Mouse (Mus musculus) retina, adult 2 months (tissue): ENCODE measurements around the gene Col4a3.

Source experiments
- DNase-seq: peaks from one replicate; pipeline ENCODE4 v3.0.0-alpha.2; 2012; ENCODE audit warnings: low read depth, low spot score

Col4a3 gene

GRCm38 (mm10) chr1:82663522-82663921 lies 76.8 kb downstream of the Col4a3 start:
- DNase-seq: no peak

- DNase-seq: no peak
These were observed 99.6 kb downstream of the Col4a3 start for GRCm38 (mm10) chr1:82686328-82686727.

GRCm38 (mm10) chr1:82686866-82687265 lies 100.1 kb downstream of the Col4a3 start:
- DNase-seq: no peak

GRCm38 (mm10) chr1:82687931-82688330 lies 101.2 kb downstream of the Col4a3 start:
- no peak for DNase-seq

GRCm38 (mm10) chr1:82695915-82696314 lies 109.2 kb downstream of the Col4a3 start:
- DNase-seq: no peak

- DNase-seq: no peak
These were observed 131.2 kb downstream of the Col4a3 start for GRCm38 (mm10) chr1:82717816-82718512.

GRCm38 (mm10) chr1:82724339-82725025 lies 137.8 kb downstream of the Col4a3 start, which contains the start of gene Mff:
TSS of gene Mff (plus strand) at chr1:82724890.
- DNase-seq: peak; percentile 92

- no peak for DNase-seq
These were observed 138.5 kb downstream of the Col4a3 start for GRCm38 (mm10) chr1:82725026-82725874.

- no peak for DNase-seq
These were observed 139.1 kb downstream of the Col4a3 start for GRCm38 (mm10) chr1:82725875-82726185.

- no peak for DNase-seq
These were observed 139.8 kb downstream of the Col4a3 start for GRCm38 (mm10) chr1:82726482-82726881.

GRCm38 (mm10) chr1:82733357-82733756 lies 146.6 kb downstream of the Col4a3 start:
- DNase-seq: no peak

GRCm38 (mm10) chr1:82738066-82738465 lies 151.3 kb downstream of the Col4a3 start:
- no peak for DNase-seq

- DNase-seq: no peak
These were observed 154.8 kb downstream of the Col4a3 start for GRCm38 (mm10) chr1:82741539-82741938.

- DNase-seq: no peak
These were observed 157.2 kb downstream of the Col4a3 start for GRCm38 (mm10) chr1:82743962-82744361.

- DNase-seq: peak; percentile 69
These were observed 159.7 kb downstream of the Col4a3 start for GRCm38 (mm10) chr1:82746408-82746807.

- DNase-seq: no peak
These were observed 161.2 kb downstream of the Col4a3 start for GRCm38 (mm10) chr1:82747714-82748452.

GRCm38 (mm10) chr1:82759520-82759919 lies 172.8 kb downstream of the Col4a3 start:
- DNase-seq: no peak

GRCm38 (mm10) chr1:82761454-82762169 lies 174.9 kb downstream of the Col4a3 start:
- DNase-seq: no peak

GRCm38 (mm10) chr1:82762274-82762673 lies 175.6 kb downstream of the Col4a3 start:
- DNase-seq: no peak

GRCm38 (mm10) chr1:82766227-82766626 lies 179.5 kb downstream of the Col4a3 start:
- DNase-seq: no peak

GRCm38 (mm10) chr1:82766641-82767040 lies 179.9 kb downstream of the Col4a3 start:
- no peak for DNase-seq
